21 mouse cellular contexts compared by ENCODE assay signal in genomic region chr3:157908166-157908565, GRCm38 (mm10). TPM values are rescaled to one million over a fixed set of nuclear protein-coding genes. Genes with fewer than 3 reads are reported as not detected.
DNase-seq lines count a peak whose midpoint lies in the region; ATAC-seq and TF ChIP-seq lines count a peak whose summit lies in the region.
"Had no signal": no experiment of that assay in that cellular context is flagged by ENCODE, and none has a peak within 500 bp of the region (broad histone marks: within the 10 kb centered on the region; RNA-seq: fewer than 3 reads in every experiment).

No protein-coding gene starts in this region.

- no peaks in the 10 kb centered on the region for H3K9me3 ChIP-seq in lung, embryonic 15.5 days
- no peaks in the 10 kb centered on the region for H3K9me3 ChIP-seq in lung, postnatal 0 days (ENCODE audit: low read length)
- H3K9me3 ChIP-seq: embryonic facial prominence, embryonic 13.5 days; embryonic facial prominence, embryonic 15.5 days; forebrain, embryonic 10.5 days; forebrain, embryonic 12.5 days had no signal

- 63% methylated on average over 3 of the region's 3 CpGs for WGBS in lung, embryonic 15.5 days
- WGBS in lung, postnatal 0 days: 45% methylated on average over 3 of the region's 3 CpGs

- no peaks in the 10 kb centered on the region for H3K36me3 ChIP-seq in lung, embryonic 15.5 days
- H3K36me3 ChIP-seq in lung, postnatal 0 days (ENCODE audit: insufficient read depth, low read length): no peaks in the 10 kb centered on the region
- H3K36me3 ChIP-seq: forebrain, embryonic 12.5 days had no signal

- peak; percentile 45; the same call in 1 of the 2 replicates for TF ChIP-seq EP300 in lung, postnatal 0 days (IDR thresholded peaks at IDR 0.05)

- TF ChIP-seq CTCF in lung, postnatal 0 days (IDR thresholded peaks at IDR 0.05): no peak

- no peak overlapping the region for H3K27ac ChIP-seq in lung, embryonic 15.5 days
- no peak overlapping the region for H3K27ac ChIP-seq in lung, postnatal 0 days (ENCODE audit: low read length)
- H3K27ac ChIP-seq: embryonic facial prominence, embryonic 13.5 days; embryonic facial prominence, embryonic 15.5 days; forebrain, embryonic 10.5 days; forebrain, embryonic 12.5 days had no signal

- no peak for DNase-seq in lung, postnatal 14 days
- DNase-seq in lung, postnatal 0 days (ENCODE audit: low spot score): peak; percentile 50
- DNase-seq in lung, postnatal 10 days: no peak
- DNase-seq: adrenal gland, adult 2 months; adrenal gland, postnatal 10 days; adrenal gland, postnatal 25 days; cerebellum, adult 11 months; cerebellum, adult 18-20 months; cerebellum, adult 8-10 months; cerebellum, adult 9-11 months; cerebellum, postnatal 14 days; cerebellum, postnatal 36 days; embryo, embryonic 11 days had no signal

- H3K27me3 ChIP-seq in lung, embryonic 15.5 days: no peaks in the 10 kb centered on the region; the same call in 1 of the 2 replicates
- no peaks in the 10 kb centered on the region for H3K27me3 ChIP-seq in lung, postnatal 0 days (replicated peaks; ENCODE audit: insufficient read depth, low read length)
- H3K27me3 ChIP-seq: embryonic facial prominence, embryonic 13.5 days; embryonic facial prominence, embryonic 15.5 days; forebrain, embryonic 12.5 days had no signal

- H3K9ac ChIP-seq in lung, embryonic 15.5 days: no peak overlapping the region
- no peak overlapping the region for H3K9ac ChIP-seq in lung, postnatal 0 days (replicated peaks; ENCODE audit: low read depth)
- H3K9ac ChIP-seq: embryonic facial prominence, embryonic 13.5 days; embryonic facial prominence, embryonic 15.5 days; forebrain, embryonic 12.5 days had no signal

- peak; percentile 67; the same call in 1 of the 2 replicates for ATAC-seq in lung, embryonic 15.5 days (ENCODE audit: borderline replicate concordance, extremely low read depth, low FRiP score, low TSS enrichment)
- ATAC-seq in lung, postnatal 0 days: peak; percentile 75
- ATAC-seq: forebrain, embryonic 14.5 days; forebrain, embryonic 16.5 days had no signal

- no peak overlapping the region for H3K4me2 ChIP-seq in lung, embryonic 15.5 days
- no peak overlapping the region for H3K4me2 ChIP-seq in lung, postnatal 0 days (replicated peaks; ENCODE audit: low read depth, low read length)
- H3K4me2 ChIP-seq: embryonic facial prominence, embryonic 13.5 days; embryonic facial prominence, embryonic 15.5 days; forebrain, embryonic 12.5 days had no signal

- H3K4me3 ChIP-seq in lung, embryonic 15.5 days: no peak overlapping the region
- no peak overlapping the region for H3K4me3 ChIP-seq in lung, postnatal 0 days (ENCODE audit: low read depth, low read length)
- H3K4me3 ChIP-seq: embryonic facial prominence, embryonic 13.5 days; embryonic facial prominence, embryonic 15.5 days; erythroblast, embryonic 14.5 days; forebrain, embryonic 10.5 days; forebrain, embryonic 12.5 days had no signal

- H3K4me1 ChIP-seq in lung, embryonic 15.5 days: no peaks in the 10 kb centered on the region
- H3K4me1 ChIP-seq in lung, postnatal 0 days (ENCODE audit: insufficient read depth, low read depth, low read length): no peaks in the 10 kb centered on the region
- H3K4me1 ChIP-seq: embryonic facial prominence, embryonic 13.5 days; embryonic facial prominence, embryonic 15.5 days; forebrain, embryonic 10.5 days; forebrain, embryonic 12.5 days had no signal

RNA-seq across cellular contexts. Expression of gene Cth, which starts 16.7 kb away (rescaled TPM):
- 9.2 and 10.5 TPM in 2 replicates for polyA plus RNA-seq in lung, embryonic 15.5 days (2015; fragmentation: Nextera tagmentation; extraction: Ambion mirVana)
- polyA plus RNA-seq in lung, postnatal 0 days (2015; fragmentation: Nextera tagmentation; extraction: Ambion mirVana): 6.4 and 6.9 TPM in 2 replicates
- polyA plus RNA-seq: erythroblast, embryonic 14.5 days had no signal

RNA-seq across cellular contexts. Expression of gene Ankrd13c, which starts 38.9 kb away (rescaled TPM):
- 19.1 and 19.7 TPM in 2 replicates for polyA plus RNA-seq in lung, embryonic 15.5 days (2015; fragmentation: Nextera tagmentation; extraction: Ambion mirVana)
- 13.8 and 17.0 TPM in 2 replicates for polyA plus RNA-seq in lung, postnatal 0 days (2015; fragmentation: Nextera tagmentation; extraction: Ambion mirVana)
